Mouse (Mus musculus): ENCODE results near the gene Atp23. TPM values are rescaled to one million over a fixed set of nuclear protein-coding genes. Genes with fewer than 3 reads are reported as not detected.
"Not testable (repeated sequence)": the region's sequence is repeated elsewhere in the genome, so short reads cannot be mapped to it uniquely, and the experiment has no call there.

The Atp23 gene
- polyA plus RNA-seq, 1 experiment from 2014 or later = 18.9 TPM

DNA sequence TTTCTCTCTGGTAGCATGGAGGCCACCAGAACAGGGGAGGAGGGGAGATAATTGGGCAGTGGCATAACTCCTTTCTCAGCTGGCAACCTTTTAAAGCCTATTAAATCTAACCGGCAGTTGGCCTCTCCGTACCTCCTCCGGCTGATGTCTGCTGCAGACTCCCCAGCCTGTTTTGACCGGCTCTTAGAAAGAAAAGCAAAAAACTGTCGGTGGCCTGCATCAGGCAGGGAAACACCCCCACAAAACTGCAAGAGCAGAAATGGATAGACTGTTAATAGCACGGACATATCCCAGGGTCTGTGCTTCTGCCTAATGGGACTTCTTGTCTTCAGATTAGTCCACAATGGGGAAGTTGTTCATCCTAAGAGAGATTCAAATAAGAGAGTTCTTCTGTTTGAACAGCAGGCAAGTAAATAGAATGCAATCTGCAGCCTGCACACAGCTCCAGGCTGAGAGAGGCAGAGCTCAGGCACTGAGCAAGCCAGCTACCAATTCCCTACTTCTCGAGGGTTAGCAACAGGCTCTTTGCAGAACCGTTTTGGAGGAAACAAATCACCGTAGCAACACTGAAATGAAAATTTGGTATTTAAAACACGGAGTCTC lies 55.7 kb downstream of the Atp23 start:
- Histone ChIP-seq H3K9ac (peak overlapping the region; percentile 32; the same call in 1 of the 2 replicates), H3K4me2 (replicated peaks) (peak overlapping the region; percentile 52), H3K4me1 (peaks cover 21% of the 10 kb centered on the region), H3K27ac (peak overlapping the region; percentile 64; the same call in 1 of the 2 replicates), H3K36me3 (no peaks in the 10 kb centered on the region), H3K9me3 (no peaks in the 10 kb centered on the region), H3K27me3 (no peaks in the 10 kb centered on the region), H3K4me3 (no peak overlapping the region)
- ATAC-seq (ENCODE audit: low FRiP score, low read depth) = peak; percentile 54; the same call in 1 of the 2 replicates
- WGBS = 17% methylated on average over 10 of the region's 10 CpGs

DNA sequence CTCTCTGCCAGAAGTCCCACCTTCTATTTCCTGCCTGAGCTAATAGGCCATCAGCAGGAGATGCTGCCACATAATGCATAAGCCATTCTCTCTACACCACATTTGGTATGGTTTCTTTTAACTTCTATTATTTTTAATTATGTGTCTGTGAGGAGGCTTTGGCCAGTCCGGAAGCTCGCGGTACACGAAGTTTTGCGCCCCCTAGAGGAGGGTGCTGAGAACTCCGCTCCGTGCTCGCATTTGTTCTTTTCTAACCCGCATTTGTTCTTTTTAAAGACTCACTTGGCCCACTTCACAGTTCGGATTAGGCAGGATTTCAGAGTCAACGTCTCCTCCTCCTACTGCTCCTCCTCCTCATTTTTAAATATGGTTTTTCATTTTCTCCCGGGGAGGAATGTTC lies 56.5 kb downstream of the Atp23 start:
- WGBS = 41% methylated on average over 12 of the region's 12 CpGs
- H3K9ac ChIP-seq = no peak overlapping the region

DNA sequence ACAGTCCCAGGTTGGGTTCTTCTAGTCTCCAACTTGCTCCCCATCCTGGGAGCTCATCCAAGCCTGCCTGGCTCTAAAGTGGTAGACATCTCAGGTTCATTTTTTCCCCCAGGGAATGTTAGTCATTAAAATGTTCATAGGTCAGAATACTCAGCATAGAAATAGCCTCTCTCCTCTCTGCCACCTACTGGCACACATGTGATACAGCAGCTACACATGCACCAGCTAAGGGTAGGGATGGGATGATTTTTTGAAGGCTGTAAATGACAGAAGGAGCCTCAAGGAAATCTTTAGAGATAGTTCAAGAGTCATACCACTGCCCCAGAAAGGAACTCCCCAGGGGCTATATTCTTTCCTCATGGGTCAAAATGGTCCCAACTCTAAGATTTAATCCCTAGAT lies 60.9 kb downstream of the Atp23 start:
- H3K9me3 ChIP-seq = no peaks in the 10 kb centered on the region
- no peak overlapping the region for H3K4me3 ChIP-seq
- ATAC-seq (ENCODE audit: low FRiP score, low read depth) = no peak
- no peak overlapping the region for H3K9ac ChIP-seq
- H3K4me2 ChIP-seq (replicated peaks) = no peak overlapping the region
- H3K36me3 ChIP-seq = no peaks in the 10 kb centered on the region
- no peaks in the 10 kb centered on the region for H3K27me3 ChIP-seq
- no peak overlapping the region for H3K27ac ChIP-seq
- peaks cover 10% of the 10 kb centered on the region for H3K4me1 ChIP-seq

More for the DNA sequence above, 56.5 kb downstream of the Atp23 start:
- Histone ChIP-seq H3K27me3 (no peaks in the 10 kb centered on the region), H3K4me2 (replicated peaks) (peak overlapping the region; percentile 52; the same call in 1 of the 2 replicates), H3K9me3 (no peaks in the 10 kb centered on the region), H3K36me3 (no peaks in the 10 kb centered on the region), H3K27ac (no peak overlapping the region), H3K4me3 (no peak overlapping the region), H3K4me1 (peaks cover 21% of the 10 kb centered on the region)
- no peak; the same call in 1 of the 2 replicates for ATAC-seq (ENCODE audit: low FRiP score, low read depth)

DNA sequence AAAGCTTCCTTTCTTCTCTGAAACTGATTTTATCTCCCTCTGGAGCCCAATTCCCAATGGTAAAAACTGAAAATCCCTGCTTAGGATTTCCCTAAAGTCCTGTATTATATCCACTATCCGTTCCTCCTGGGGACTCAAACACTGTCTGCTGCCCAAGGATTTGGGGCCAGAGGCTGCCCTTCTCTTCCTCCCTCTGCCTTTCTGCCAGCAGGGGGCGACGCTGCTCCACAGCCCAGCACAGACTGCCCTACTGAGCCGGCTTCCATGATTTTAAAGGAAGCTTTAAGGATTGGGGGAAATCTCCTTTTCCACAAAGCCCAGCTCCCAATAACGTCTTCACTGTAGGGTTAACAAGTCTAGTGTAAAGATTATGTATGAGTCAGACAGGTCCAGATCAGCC lies 68.1 kb downstream of the Atp23 start:
- WGBS = 42% methylated on average over 5 of the region's 5 CpGs
- no peaks in the 10 kb centered on the region for H3K9me3 ChIP-seq

DNA sequence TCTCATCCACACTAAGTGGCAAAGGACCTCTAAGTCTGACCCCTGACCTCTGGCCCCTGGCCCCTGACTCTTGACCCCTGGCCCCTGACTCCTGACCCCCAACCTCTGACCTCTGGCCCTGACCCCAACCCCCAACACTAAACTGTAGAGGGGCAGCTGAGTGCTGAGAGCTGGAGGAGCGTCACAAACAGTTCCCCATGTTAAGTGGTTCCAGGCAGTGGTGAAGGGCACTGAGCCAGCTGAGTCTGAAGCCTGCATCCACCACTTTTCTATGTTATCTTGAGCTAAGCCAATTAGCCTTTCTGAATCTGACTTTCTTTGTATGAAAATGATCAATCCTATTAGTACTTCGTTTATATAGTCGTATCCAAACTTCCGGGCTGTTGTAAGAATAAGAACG lies 69.8 kb downstream of the Atp23 start:
- WGBS = 78% methylated on average over 5 of the region's 5 CpGs
- no peak overlapping the region for H3K4me3 ChIP-seq
- no peak for ATAC-seq (ENCODE audit: low FRiP score, low read depth)
- no peak overlapping the region for H3K9ac ChIP-seq
- no peaks in the 10 kb centered on the region for H3K36me3 ChIP-seq
- peaks cover 15% of the 10 kb centered on the region; the same call in 1 of the 2 replicates for H3K4me1 ChIP-seq
- no peaks in the 10 kb centered on the region for H3K27me3 ChIP-seq
- H3K9me3 ChIP-seq = peaks cover 4% of the 10 kb centered on the region; the same call in 1 of the 2 replicates
- H3K4me2 ChIP-seq (replicated peaks) = no peak overlapping the region
- H3K27ac ChIP-seq = no peak overlapping the region; the same call in 1 of the 2 replicates

More for the DNA sequence above, 68.1 kb downstream of the Atp23 start:
- no peak overlapping the region for H3K27ac ChIP-seq
- H3K4me1 ChIP-seq = peaks cover 14% of the 10 kb centered on the region; the same call in 1 of the 2 replicates
- no peak overlapping the region for H3K9ac ChIP-seq
- ATAC-seq (ENCODE audit: low FRiP score, low read depth) = no peak
- no peak overlapping the region for H3K4me3 ChIP-seq
- no peak overlapping the region for H3K4me2 ChIP-seq (replicated peaks)
- H3K27me3 ChIP-seq = no peaks in the 10 kb centered on the region
- H3K36me3 ChIP-seq = no peaks in the 10 kb centered on the region

DNA sequence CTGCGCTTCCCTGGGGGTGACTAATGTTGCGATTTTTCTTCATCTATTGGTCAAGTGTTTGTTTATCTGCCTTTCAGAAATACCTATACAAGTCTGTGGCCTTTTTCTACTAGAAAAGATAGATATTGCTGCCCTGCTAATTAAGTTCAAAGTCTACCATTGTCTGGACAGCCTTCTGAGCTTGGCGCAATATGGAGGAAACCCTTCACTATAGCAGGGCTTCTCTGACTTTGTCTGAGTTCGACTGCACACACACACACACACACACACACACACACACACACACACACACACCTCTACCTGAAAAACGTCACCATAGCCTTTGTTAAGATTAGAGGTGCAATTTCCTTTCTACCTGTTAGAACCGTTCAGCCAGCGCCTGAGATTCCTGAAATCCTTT lies 72.5 kb downstream of the Atp23 start:
- H3K27ac ChIP-seq = no peak overlapping the region
- ATAC-seq (ENCODE audit: low FRiP score, low read depth) = no peak
- H3K36me3 ChIP-seq = no peaks in the 10 kb centered on the region
- no peak overlapping the region for H3K9ac ChIP-seq
- peaks cover 11% of the 10 kb centered on the region; the same call in 1 of the 2 replicates for H3K4me1 ChIP-seq
- H3K9me3 ChIP-seq = peaks cover 9% of the 10 kb centered on the region
- WGBS = 62% methylated on average over 7 of the region's 7 CpGs
- H3K4me3 ChIP-seq = no peak overlapping the region
- H3K4me2 ChIP-seq (replicated peaks) = no peak overlapping the region
- H3K27me3 ChIP-seq = no peaks in the 10 kb centered on the region

DNA sequence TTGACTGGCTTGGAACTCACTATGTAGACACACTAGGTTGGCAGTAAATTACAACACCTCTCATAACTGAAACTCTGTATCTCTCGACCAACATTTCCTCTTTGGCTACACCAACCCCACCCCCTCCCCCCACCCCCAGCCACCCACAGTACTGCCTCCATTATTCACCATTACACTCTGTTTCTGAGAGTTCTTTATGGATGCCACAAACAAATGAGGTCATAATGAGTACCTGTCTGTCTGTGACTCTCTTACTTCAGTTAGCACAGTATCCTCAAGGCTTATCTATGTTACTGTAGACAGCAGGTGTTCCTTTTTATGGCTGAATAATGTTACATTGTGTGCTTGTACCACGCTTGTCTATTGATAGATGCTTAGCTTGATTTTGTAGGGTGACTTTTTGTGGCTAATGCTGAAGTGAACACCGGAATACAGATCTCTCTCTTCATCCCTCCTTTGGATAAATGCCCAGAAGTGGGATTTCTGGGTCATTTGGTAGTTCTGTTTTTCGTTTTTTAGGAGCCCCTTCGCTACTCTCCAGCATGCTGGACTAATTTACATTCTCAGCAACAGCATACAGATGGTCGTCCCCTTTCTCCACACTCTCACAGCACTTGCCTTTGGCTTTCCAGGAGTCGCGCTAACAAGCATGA lies 73.1 kb downstream of the Atp23 start:
- Histone ChIP-seq H3K4me1 (peaks cover 13% of the 10 kb centered on the region), H3K4me3 (no peak overlapping the region), H3K4me2 (replicated peaks) (no peak overlapping the region), H3K9ac (no peak overlapping the region), H3K27me3 (no peaks in the 10 kb centered on the region), H3K27ac (no peak overlapping the region), H3K36me3 (no peaks in the 10 kb centered on the region), H3K9me3 (peaks cover 9% of the 10 kb centered on the region)
- peak; percentile 71; the same call in 1 of the 2 replicates for ATAC-seq (ENCODE audit: low FRiP score, low read depth)
- WGBS = 31% methylated on average over 8 of the region's 8 CpGs

DNA sequence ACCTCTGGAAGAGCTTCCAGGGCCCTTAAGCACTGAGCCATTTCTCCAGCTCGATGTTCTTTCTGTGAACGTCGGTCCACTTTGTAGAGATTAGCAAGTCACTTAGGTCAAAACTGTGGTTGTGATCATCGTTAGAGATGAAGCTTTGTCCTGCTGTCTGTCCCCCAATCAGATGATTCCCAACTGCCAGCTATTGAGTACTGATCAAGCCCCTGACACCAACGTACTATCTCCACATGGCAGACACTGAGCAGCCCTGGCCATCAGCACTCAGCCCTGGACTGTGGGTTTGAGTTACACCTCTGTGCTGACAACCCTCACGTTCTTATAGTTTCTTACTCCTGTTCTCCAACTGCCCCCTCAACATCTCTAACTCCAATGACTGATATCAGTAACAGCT lies 74.2 kb downstream of the Atp23 start:
- no peaks in the 10 kb centered on the region for H3K36me3 ChIP-seq
- no peak for ATAC-seq (ENCODE audit: low FRiP score, low read depth)
- H3K4me2 ChIP-seq (replicated peaks) = no peak overlapping the region
- H3K4me3 ChIP-seq = no peak overlapping the region
- peaks cover 9% of the 10 kb centered on the region for H3K9me3 ChIP-seq
- H3K27ac ChIP-seq = no peak overlapping the region
- 93% methylated on average over 6 of the region's 6 CpGs for WGBS
- H3K4me1 ChIP-seq = peaks cover 14% of the 10 kb centered on the region
- H3K27me3 ChIP-seq = no peaks in the 10 kb centered on the region
- no peak overlapping the region for H3K9ac ChIP-seq

DNA sequence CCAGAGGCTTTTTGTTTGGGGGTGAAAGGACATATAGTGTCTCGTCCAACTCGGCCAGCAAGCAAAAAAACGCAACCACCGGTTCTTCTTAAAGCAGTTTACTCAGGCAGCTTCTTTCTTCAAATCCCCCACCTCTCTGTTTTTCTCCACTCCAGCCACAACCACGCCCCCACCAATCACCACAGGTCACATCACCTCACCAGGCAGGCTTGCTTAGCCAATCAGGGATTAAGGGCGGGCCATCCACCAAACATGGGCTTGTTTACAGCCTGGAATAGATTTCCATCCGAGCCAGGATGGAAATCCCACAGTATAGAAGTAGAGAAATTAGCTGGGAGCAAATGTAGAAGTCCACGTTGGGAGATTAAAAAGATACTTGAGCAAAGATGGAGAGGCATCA lies 74.9 kb downstream of the Atp23 start:
- H3K9me3 ChIP-seq; ATAC-seq (ENCODE audit: low FRiP score, low read depth); H3K36me3 ChIP-seq; H3K4me3 ChIP-seq; H3K9ac ChIP-seq; H3K4me2 ChIP-seq (replicated peaks); H3K27ac ChIP-seq; H3K27me3 ChIP-seq: not testable (repeated sequence)
- peaks cover 14% of the 10 kb centered on the region for H3K4me1 ChIP-seq
- WGBS = 87% methylated on average over 8 of the region's 8 CpGs

DNA sequence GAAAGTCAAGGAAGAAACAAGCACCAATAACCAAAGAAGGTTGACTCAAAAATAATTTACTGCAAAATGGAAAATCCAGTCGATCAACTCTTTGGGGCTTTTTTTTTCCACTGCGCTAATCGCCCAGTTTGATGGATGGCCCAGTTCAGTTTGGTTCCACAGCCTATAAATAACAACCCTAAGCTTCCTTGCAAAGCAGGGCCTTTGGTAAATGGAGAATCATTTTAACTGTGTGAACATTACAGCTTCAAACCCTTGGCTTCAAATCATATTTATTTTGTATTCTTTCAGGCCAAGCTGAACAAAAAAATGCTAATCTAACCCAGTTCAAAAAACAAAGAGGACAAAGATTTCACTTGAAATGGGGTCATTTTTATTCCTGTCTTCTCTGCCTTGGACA lies 78.7 kb downstream of the Atp23 start:
- Histone ChIP-seq H3K4me1 (peaks cover 4% of the 10 kb centered on the region; the same call in 1 of the 2 replicates), H3K4me2 (replicated peaks) (no peak overlapping the region), H3K27ac (no peak overlapping the region), H3K9ac (no peak overlapping the region), H3K27me3 (no peaks in the 10 kb centered on the region), H3K4me3 (no peak overlapping the region), H3K36me3 (no peaks in the 10 kb centered on the region), H3K9me3 (peaks cover 9% of the 10 kb centered on the region)
- no peak for ATAC-seq (ENCODE audit: low FRiP score, low read depth)
- 71% methylated on average over 3 of the region's 3 CpGs for whole genome bisulfite sequencing

Data from limb, embryonic 13.5 days (tissue).